Mouse (Mus musculus): ENCODE data around the gene Caskin1. TPM values are rescaled to one million over a fixed set of nuclear protein-coding genes. Genes with fewer than 3 reads are reported as not detected.

The Caskin1 gene
- polyA plus RNA-seq, 1 experiment: 1.7 TPM

GRCm38 (mm10) chr17:24469910-24470602 is 18.3 kb upstream of the Caskin1 start, which contains the start of the genes E4f1 and Pgp:
E4f1 (minus strand) TSS chr17:24470313.
Pgp (plus strand) TSS chr17:24470392.
- peaks cover 1% of the 10 kb centered on the region for H3K4me1 ChIP-seq (ENCODE audit: control insufficient read depth, insufficient read depth, low read length)
- peak; percentile 54 for TF ChIP-seq POLR2A (IDR thresholded peaks at IDR 0.05; ENCODE audit: insufficient read depth, low read length)
- TF ChIP-seq CTCF (IDR thresholded peaks at IDR 0.05; ENCODE audit: low read depth, low read length): no peak
- TF ChIP-seq EP300 (IDR thresholded peaks at IDR 0.05; ENCODE audit: insufficient read depth, low read depth, low read length): no peak
- H3K9me3 ChIP-seq (replicated peaks; ENCODE audit: control insufficient read depth, insufficient read depth, low read length, poor library complexity, severe bottlenecking): no peaks in the 10 kb centered on the region
- H3K27me3 ChIP-seq (ENCODE audit: control insufficient read depth, insufficient read depth, low read length, poor library complexity, severe bottlenecking): no peaks in the 10 kb centered on the region
- H3K9ac ChIP-seq (ENCODE audit: low read depth, poor library complexity, severe bottlenecking): peak within 1 kb of the TSS; percentile 81
- peaks cover 3% of the 10 kb centered on the region; the same call in 1 of the 2 replicates for H3K36me3 ChIP-seq (ENCODE audit: control insufficient read depth, insufficient read depth, low read length, poor library complexity, severe bottlenecking)
- peak within 1 kb of the TSS; percentile 93 for H3K4me3 ChIP-seq (ENCODE audit: low read depth, low read length)
- peak within 1 kb of the TSS; percentile 47 for H3K27ac ChIP-seq (ENCODE audit: insufficient read depth, low read length)

DNA sequence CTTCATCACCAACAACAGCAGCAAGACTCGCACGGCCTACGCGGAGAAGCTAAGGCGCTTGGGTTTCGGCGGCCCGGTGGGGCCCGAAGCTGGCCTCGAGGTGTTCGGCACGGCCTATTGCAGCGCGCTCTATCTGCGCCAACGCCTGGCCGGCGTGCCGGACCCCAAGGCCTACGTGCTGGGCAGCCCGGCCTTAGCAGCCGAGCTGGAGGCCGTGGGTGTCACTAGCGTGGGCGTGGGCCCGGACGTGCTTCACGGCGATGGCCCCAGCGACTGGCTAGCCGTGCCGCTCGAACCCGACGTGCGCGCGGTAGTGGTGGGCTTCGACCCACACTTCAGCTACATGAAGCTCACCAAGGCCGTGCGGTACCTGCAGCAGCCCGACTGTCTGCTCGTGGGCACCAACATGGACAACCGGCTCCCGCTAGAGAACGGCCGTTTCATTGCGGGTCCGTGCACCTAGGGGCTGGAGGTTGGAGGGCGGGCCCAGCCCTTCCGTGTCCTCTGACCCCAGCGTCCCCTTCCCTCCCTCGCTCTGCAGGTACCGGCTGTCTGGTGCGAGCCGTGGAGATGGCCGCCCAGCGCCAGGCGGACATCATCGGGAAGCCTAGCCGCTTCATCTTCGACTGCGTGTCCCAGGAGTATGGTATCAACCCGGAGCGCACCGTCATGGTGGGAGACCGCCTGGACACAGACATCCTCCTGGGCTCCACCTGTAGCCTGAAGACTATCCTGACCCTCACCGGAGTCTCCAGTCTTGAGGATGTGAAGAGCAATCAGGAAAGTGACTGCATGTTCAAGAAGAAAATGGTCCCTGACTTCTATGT is 17.5 kb upstream of the Caskin1 start:
- Histone ChIP-seq H3K27me3 (ENCODE audit: control insufficient read depth, insufficient read depth, low read length, poor library complexity, severe bottlenecking) (no peaks in the 10 kb centered on the region), H3K9me3 (replicated peaks; ENCODE audit: control insufficient read depth, insufficient read depth, low read length, poor library complexity, severe bottlenecking) (no peaks in the 10 kb centered on the region), H3K27ac (ENCODE audit: insufficient read depth, low read length) (no peak overlapping the region), H3K9ac (ENCODE audit: low read depth, poor library complexity, severe bottlenecking) (peak overlapping the region; percentile 81), H3K36me3 (ENCODE audit: control insufficient read depth, insufficient read depth, low read length, poor library complexity, severe bottlenecking) (no peaks in the 10 kb centered on the region; the same call in 1 of the 2 replicates), H3K4me1 (ENCODE audit: control insufficient read depth, insufficient read depth, low read length) (peaks cover 1% of the 10 kb centered on the region), H3K4me3 (ENCODE audit: low read depth, low read length) (peak overlapping the region; percentile 71)
- TF ChIP-seq CTCF (IDR thresholded peaks at IDR 0.05; ENCODE audit: low read depth, low read length) (no peak), EP300 (IDR thresholded peaks at IDR 0.05; ENCODE audit: insufficient read depth, low read depth, low read length) (no peak), POLR2A (IDR thresholded peaks at IDR 0.05; ENCODE audit: insufficient read depth, low read length) (no peak)

- Histone ChIP-seq H3K27ac (ENCODE audit: insufficient read depth, low read length) (no peak overlapping the region), H3K9me3 (replicated peaks; ENCODE audit: control insufficient read depth, insufficient read depth, low read length, poor library complexity, severe bottlenecking) (no peaks in the 10 kb centered on the region), H3K27me3 (ENCODE audit: control insufficient read depth, insufficient read depth, low read length, poor library complexity, severe bottlenecking) (no peaks in the 10 kb centered on the region), H3K4me3 (ENCODE audit: low read depth, low read length) (no peak overlapping the region), H3K4me1 (ENCODE audit: control insufficient read depth, insufficient read depth, low read length) (peaks cover 1% of the 10 kb centered on the region), H3K36me3 (ENCODE audit: control insufficient read depth, insufficient read depth, low read length, poor library complexity, severe bottlenecking) (peaks cover 5% of the 10 kb centered on the region; the same call in 1 of the 2 replicates), H3K9ac (ENCODE audit: low read depth, poor library complexity, severe bottlenecking) (no peak overlapping the region)
- no peak for TF ChIP-seq EP300 (IDR thresholded peaks at IDR 0.05; ENCODE audit: insufficient read depth, low read depth, low read length)
- TF ChIP-seq CTCF (IDR thresholded peaks at IDR 0.05; ENCODE audit: low read depth, low read length): no peak
- no peak for TF ChIP-seq POLR2A (IDR thresholded peaks at IDR 0.05; ENCODE audit: insufficient read depth, low read length)
Observed at GRCm38 (mm10) chr17:24472512-24472911, 15.9 kb upstream of the Caskin1 start.

DNA sequence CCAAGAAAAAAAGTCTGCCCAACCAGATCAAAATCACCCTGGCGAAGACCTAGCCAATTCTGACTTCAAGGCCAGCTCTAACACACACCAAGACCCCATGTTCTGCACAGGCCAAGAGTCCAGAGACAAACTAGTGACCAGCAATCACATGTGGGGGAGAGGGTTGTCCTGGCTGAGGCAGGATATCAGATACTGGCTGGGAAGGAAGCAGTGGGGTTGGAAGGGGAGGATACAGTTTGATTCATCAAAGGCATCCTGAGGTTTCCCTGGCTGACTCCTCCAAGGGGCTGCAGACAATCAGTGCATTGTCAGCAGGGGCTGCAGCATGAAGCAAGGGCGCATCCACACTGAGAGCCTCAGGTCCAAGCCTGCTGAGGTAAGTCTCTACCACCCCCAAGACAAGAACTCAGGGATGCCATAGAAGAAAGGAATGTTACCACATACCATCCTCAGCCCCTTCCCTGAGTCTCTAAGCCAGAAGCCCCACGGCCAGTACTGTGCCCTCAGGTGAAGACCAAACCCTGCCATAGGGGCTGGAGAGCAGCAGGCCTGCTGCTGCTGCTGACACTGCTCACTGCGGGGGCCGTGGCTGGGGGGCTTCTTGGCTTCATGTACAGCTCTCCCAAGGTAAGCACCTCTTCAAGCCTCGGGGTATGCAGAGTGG is 14.7 kb upstream of the Caskin1 start, which contains the start of gene Bricd5:
Gene Bricd5 (plus strand): TSS at position 273 of the 664 bp plus-strand sequence.
- TF ChIP-seq EP300 (IDR thresholded peaks at IDR 0.05; ENCODE audit: insufficient read depth, low read depth, low read length): no peak
- no peak for TF ChIP-seq CTCF (IDR thresholded peaks at IDR 0.05; ENCODE audit: low read depth, low read length)
- no peak for TF ChIP-seq POLR2A (IDR thresholded peaks at IDR 0.05; ENCODE audit: insufficient read depth, low read length)
- H3K27me3 ChIP-seq (ENCODE audit: control insufficient read depth, insufficient read depth, low read length, poor library complexity, severe bottlenecking): no peaks in the 10 kb centered on the region
- H3K27ac ChIP-seq (ENCODE audit: insufficient read depth, low read length): no peak within 1 kb of the TSS
- no peaks in the 10 kb centered on the region for H3K9me3 ChIP-seq (replicated peaks; ENCODE audit: control insufficient read depth, insufficient read depth, low read length, poor library complexity, severe bottlenecking)
- no peak within 1 kb of the TSS for H3K4me3 ChIP-seq (ENCODE audit: low read depth, low read length)
- H3K9ac ChIP-seq (ENCODE audit: low read depth, poor library complexity, severe bottlenecking): no peak within 1 kb of the TSS
- peaks cover 1% of the 10 kb centered on the region for H3K4me1 ChIP-seq (ENCODE audit: control insufficient read depth, insufficient read depth, low read length)
- peaks cover 5% of the 10 kb centered on the region; the same call in 1 of the 2 replicates for H3K36me3 ChIP-seq (ENCODE audit: control insufficient read depth, insufficient read depth, low read length, poor library complexity, severe bottlenecking)

DNA sequence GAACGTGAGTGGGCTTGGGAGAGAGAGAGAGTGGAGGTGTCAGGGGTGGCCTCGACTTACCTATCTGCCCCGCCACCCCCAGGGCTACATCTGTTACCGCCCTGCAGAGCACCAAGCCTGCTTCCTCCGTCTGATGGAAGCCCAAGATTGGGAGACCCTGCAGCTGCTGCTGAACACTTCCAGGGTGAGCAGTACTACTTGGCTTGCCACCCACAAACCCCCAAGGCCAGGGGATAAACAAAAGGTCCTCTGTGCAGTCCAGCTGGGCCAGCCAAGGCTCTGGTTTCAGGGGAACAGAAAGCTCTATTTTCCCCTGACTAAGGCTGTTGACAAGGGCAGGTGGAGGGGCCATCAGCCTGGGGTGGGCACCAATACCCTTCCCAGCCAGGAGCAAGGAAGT is 13.8 kb upstream of the Caskin1 start:
- H3K27me3 ChIP-seq (ENCODE audit: control insufficient read depth, insufficient read depth, low read length, poor library complexity, severe bottlenecking): no peaks in the 10 kb centered on the region
- no peak overlapping the region for H3K9ac ChIP-seq (ENCODE audit: low read depth, poor library complexity, severe bottlenecking)
- H3K36me3 ChIP-seq (ENCODE audit: control insufficient read depth, insufficient read depth, low read length, poor library complexity, severe bottlenecking): peaks cover 5% of the 10 kb centered on the region; the same call in 1 of the 2 replicates
- no peaks in the 10 kb centered on the region for H3K9me3 ChIP-seq (replicated peaks; ENCODE audit: control insufficient read depth, insufficient read depth, low read length, poor library complexity, severe bottlenecking)
- no peak for TF ChIP-seq EP300 (IDR thresholded peaks at IDR 0.05; ENCODE audit: insufficient read depth, low read depth, low read length)
- TF ChIP-seq CTCF (IDR thresholded peaks at IDR 0.05; ENCODE audit: low read depth, low read length): no peak
- TF ChIP-seq POLR2A (IDR thresholded peaks at IDR 0.05; ENCODE audit: insufficient read depth, low read length): no peak
- peaks cover 1% of the 10 kb centered on the region for H3K4me1 ChIP-seq (ENCODE audit: control insufficient read depth, insufficient read depth, low read length)
- H3K4me3 ChIP-seq (ENCODE audit: low read depth, low read length): no peak overlapping the region
- H3K27ac ChIP-seq (ENCODE audit: insufficient read depth, low read length): no peak overlapping the region

Data from ES-Bruce4 (cell line).